Mouse (Mus musculus): ENCODE results near the gene Etl4. TPM values are rescaled to one million over a fixed set of nuclear protein-coding genes. Genes with fewer than 3 reads are reported as not detected.

The Etl4 gene
- 7.3 and 11.2 TPM in 2 replicates for polyA plus RNA-seq (2014; fragmentation: Nextera tagmentation; extraction: Ambion mirVana)

DNA sequence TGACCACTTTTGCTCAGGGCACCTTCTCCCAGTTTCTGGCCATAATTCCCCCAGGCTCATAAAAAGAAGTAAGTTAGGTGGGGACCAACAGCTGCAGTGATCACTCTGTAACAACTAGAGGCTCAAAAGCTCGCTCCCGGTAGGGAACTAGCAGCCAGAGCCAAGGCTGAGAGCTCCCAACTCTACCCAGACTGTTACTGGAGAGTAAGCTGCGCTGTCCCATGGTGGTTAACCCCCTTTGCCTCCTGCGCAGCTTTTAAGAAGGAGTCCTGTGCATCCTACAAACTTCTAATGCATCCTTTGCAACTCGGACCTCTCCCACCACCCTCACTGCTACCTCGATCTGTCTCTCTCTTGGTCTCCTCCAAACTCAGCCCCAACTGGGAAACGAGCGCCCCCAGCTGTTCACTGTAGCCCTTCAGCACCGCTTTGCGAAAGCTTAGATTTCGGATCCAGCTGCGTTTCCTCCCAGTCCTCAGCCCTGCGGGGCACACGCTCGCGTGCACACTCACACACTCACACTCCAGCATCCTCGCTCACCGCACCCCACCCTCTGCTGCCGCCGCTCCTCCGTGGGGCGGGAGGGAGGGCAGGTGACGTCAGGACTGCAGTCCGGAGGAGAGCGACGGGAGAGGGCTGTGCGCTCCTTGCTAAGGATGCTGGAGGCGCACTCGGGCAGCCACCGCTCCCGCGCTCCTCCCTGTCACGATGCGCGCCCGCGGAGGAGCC, at the start of gene Etl4:
TSS of gene Etl4 (plus strand) at position 610 of the 729 bp plus-strand sequence.
- ATAC-seq (ENCODE audit: low read depth), result peak; percentile 96
- Histone ChIP-seq H3K36me3 (ENCODE audit: control insufficient read depth, insufficient read depth, low read length) (no peaks in the 10 kb centered on the region), H3K9ac (replicated peaks; ENCODE audit: low read depth, low read length) (peak within 1 kb of the TSS; percentile 34)

DNA sequence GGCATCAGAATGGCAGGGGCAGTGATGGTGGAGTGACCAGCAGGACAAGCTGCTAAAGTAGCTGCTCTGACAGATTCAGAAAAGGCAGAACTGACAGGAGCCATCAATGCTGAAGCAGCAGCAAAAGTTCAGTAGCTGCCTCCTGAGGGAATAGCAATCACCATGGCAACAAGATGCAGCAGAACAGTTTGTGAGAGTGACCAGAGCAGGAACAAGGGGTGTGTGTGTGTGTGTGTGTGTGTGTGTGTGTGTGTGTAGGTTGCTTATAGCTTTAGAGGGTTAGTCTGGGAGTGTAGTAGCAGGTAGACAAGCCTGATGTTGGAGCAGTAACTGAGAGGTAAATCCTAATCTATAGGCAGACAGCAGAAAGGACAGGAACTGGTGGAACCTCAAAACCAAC, 40.4 kb upstream of the Etl4 start:
- Histone ChIP-seq H3K4me3 (ENCODE audit: low read depth, low read length) (no peak overlapping the region), H3K4me2 (ENCODE audit: low read depth, low read length) (no peak overlapping the region), H3K4me1 (ENCODE audit: control insufficient read depth, insufficient read depth, low read length) (no peaks in the 10 kb centered on the region), H3K9me3 (ENCODE audit: control insufficient read depth, low read length) (no peaks in the 10 kb centered on the region), H3K36me3 (ENCODE audit: control insufficient read depth, insufficient read depth, low read length) (no peaks in the 10 kb centered on the region), H3K27ac (ENCODE audit: low read depth, low read length) (no peak overlapping the region), H3K9ac (replicated peaks; ENCODE audit: low read depth, low read length) (no peak overlapping the region), H3K27me3 (ENCODE audit: control insufficient read depth, insufficient read depth, low read length) (no peaks in the 10 kb centered on the region)
- ATAC-seq (ENCODE audit: low read depth), result no peak

More for the DNA sequence above, at the start of gene Etl4:
- peak within 1 kb of the TSS; percentile 96 for H3K4me2 ChIP-seq (ENCODE audit: low read depth, low read length)
- peak within 1 kb of the TSS; percentile 55 for H3K4me3 ChIP-seq (ENCODE audit: low read depth, low read length)
- H3K4me1 ChIP-seq (ENCODE audit: control insufficient read depth, insufficient read depth, low read length), result peaks cover 9% of the 10 kb centered on the region; the same call in 1 of the 2 replicates
- H3K27ac ChIP-seq (ENCODE audit: low read depth, low read length), result no peak within 1 kb of the TSS
- H3K9me3 ChIP-seq (ENCODE audit: control insufficient read depth, low read length), result no peaks in the 10 kb centered on the region
- H3K27me3 ChIP-seq (ENCODE audit: control insufficient read depth, insufficient read depth, low read length), result 0 out of 2 replicates have a peak, but pooled peaks cover 3% of the 10 kb centered on the region
- WGBS, result under 1% methylated on average over 37 of the region's 37 CpGs

DNA sequence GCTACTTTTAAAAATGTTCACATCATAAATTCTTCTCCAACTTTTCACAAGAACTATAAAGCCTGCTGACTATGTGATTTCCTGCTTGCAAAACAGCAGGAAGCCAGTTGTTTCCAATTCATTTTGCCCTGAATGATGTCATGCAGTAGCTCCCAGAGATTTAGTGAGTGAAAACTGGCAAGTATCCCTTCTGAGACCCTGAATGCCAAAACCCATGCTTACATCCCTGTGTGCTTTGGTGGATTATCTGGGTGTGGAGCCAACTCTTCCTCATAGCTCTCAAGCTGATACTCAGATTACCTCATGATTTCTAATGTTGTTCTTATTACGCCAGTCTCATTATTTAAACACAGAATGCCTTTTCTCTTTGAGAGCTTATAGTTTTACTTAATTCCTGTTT, 37.7 kb upstream of the Etl4 start:
- 90% methylated on average over 1 of the region's 1 CpGs for WGBS
- H3K9ac ChIP-seq (replicated peaks; ENCODE audit: low read depth, low read length), result no peak overlapping the region
- H3K4me2 ChIP-seq (ENCODE audit: low read depth, low read length), result no peak overlapping the region
- no peak overlapping the region for H3K27ac ChIP-seq (ENCODE audit: low read depth, low read length)
- ATAC-seq (ENCODE audit: low read depth), result no peak
- H3K27me3 ChIP-seq (ENCODE audit: control insufficient read depth, insufficient read depth, low read length), result no peaks in the 10 kb centered on the region
- no peaks in the 10 kb centered on the region for H3K4me1 ChIP-seq (ENCODE audit: control insufficient read depth, insufficient read depth, low read length)
- no peaks in the 10 kb centered on the region for H3K36me3 ChIP-seq (ENCODE audit: control insufficient read depth, insufficient read depth, low read length)
- no peaks in the 10 kb centered on the region for H3K9me3 ChIP-seq (ENCODE audit: control insufficient read depth, low read length)
- H3K4me3 ChIP-seq (ENCODE audit: low read depth, low read length), result no peak overlapping the region

DNA sequence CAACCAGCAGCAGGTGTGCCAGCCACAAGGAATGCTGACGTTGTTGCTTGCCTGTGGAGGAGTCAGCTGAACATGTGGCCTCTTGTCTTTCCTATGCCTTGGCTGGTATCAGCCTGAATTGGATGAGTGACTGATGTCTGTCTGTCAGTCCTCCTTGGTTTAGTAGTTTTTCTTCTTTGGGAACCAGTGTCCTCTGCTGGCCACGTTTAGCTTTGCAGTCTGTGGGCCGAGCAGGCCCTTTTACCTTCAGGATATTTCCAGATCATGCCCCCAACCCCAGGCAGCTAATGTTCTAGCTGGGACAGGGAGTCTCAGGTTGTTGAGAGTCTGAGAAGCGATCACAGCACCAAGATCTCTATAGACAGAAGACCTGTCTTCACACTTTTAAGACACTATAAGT, 18.7 kb upstream of the Etl4 start:
- Histone ChIP-seq H3K4me3 (ENCODE audit: low read depth, low read length) (no peak overlapping the region), H3K9ac (replicated peaks; ENCODE audit: low read depth, low read length) (no peak overlapping the region), H3K27me3 (ENCODE audit: control insufficient read depth, insufficient read depth, low read length) (no peaks in the 10 kb centered on the region), H3K27ac (ENCODE audit: low read depth, low read length) (no peak overlapping the region), H3K36me3 (ENCODE audit: control insufficient read depth, insufficient read depth, low read length) (no peaks in the 10 kb centered on the region), H3K4me1 (ENCODE audit: control insufficient read depth, insufficient read depth, low read length) (no peaks in the 10 kb centered on the region), H3K9me3 (ENCODE audit: control insufficient read depth, low read length) (no peaks in the 10 kb centered on the region), H3K4me2 (ENCODE audit: low read depth, low read length) (no peak overlapping the region)
- ATAC-seq (ENCODE audit: low read depth), result no peak
- 45% methylated on average over 4 of the region's 4 CpGs for WGBS

DNA sequence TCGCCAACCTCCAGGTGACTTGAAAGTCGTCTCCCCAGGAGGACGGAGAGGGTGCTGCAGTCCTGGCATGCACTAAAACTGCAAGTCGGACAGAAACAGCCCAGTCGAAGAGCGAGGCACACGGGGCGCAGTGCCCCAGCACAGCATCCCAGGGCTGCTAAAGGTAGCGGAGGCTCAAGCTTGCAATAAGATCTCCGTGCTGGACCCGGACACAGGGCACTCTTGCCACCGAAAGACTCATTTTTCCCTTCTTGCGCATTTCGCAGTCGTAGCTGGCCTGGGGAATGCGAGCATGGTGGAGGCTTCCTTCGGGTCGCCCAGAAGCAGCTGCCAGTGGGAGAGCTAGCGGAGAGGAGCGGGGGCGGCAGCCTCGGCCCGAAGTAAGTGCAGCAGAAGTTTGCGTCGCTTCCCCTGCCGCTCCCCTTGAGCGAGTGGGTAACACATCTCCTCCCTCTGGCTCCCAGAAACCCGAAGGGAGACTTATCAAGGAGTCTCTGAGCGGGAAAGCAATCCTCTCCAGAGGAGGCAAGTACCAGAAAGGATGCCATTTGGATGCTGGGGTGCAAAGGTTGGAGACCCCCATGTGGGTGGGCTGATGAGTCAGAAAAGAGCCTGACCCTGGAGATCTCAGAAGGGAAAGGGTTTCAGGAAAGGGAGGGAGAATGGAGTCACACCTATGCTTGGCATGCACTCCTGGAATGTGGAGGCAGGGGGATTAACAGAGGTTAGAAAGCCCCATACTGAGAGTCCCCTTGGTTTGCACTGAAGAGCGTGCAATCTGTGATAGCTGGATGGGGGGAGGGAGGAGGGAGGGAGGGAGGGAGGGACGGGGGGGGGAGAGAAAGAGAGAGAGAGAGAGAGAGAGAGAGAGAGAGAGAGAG, 560 bp downstream of the Etl4 start:
- Histone ChIP-seq H3K4me2 (ENCODE audit: low read depth, low read length) (peak overlapping the region; percentile 96), H3K9me3 (ENCODE audit: control insufficient read depth, low read length) (no peaks in the 10 kb centered on the region), H3K27ac (ENCODE audit: low read depth, low read length) (no peak overlapping the region), H3K4me1 (ENCODE audit: control insufficient read depth, insufficient read depth, low read length) (peaks cover 9% of the 10 kb centered on the region; the same call in 1 of the 2 replicates), H3K36me3 (ENCODE audit: control insufficient read depth, insufficient read depth, low read length) (no peaks in the 10 kb centered on the region), H3K4me3 (ENCODE audit: low read depth, low read length) (peak overlapping the region; percentile 55), H3K27me3 (ENCODE audit: control insufficient read depth, insufficient read depth, low read length) (0 out of 2 replicates have a peak, but pooled peaks cover 3% of the 10 kb centered on the region), H3K9ac (replicated peaks; ENCODE audit: low read depth, low read length) (peak overlapping the region; percentile 34)
- under 1% methylated on average over 30 of the region's 31 CpGs for WGBS
- peak; percentile 81 for ATAC-seq (ENCODE audit: low read depth)

DNA sequence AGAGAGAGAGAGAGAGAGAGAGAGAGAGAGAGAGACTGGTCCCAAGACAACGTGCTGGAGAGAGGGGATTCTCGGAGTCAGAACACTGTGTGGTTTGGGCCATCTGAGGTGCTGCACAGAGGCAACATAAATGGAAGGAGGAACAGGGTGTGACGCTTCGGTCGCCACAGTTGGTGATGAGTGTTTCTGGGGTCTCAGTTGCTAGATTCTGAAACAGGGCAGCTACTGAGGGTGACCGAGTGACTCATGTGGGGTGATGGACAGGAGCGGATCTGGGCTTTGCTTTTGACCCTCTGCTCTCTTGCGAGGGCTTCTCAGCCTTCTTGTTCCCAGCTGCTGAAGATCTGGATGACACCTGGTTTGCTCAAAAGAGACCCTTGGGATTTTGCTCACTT, 1.2 kb downstream of the Etl4 start:
- no peak overlapping the region for H3K9ac ChIP-seq (replicated peaks; ENCODE audit: low read depth, low read length)
- 0 out of 2 replicates have a peak, but pooled peaks cover 3% of the 10 kb centered on the region for H3K27me3 ChIP-seq (ENCODE audit: control insufficient read depth, insufficient read depth, low read length)
- no peak overlapping the region for H3K4me2 ChIP-seq (ENCODE audit: low read depth, low read length)
- H3K9me3 ChIP-seq (ENCODE audit: control insufficient read depth, low read length), result no peaks in the 10 kb centered on the region
- H3K36me3 ChIP-seq (ENCODE audit: control insufficient read depth, insufficient read depth, low read length), result no peaks in the 10 kb centered on the region
- H3K4me1 ChIP-seq (ENCODE audit: control insufficient read depth, insufficient read depth, low read length), result peaks cover 9% of the 10 kb centered on the region; the same call in 1 of the 2 replicates
- H3K27ac ChIP-seq (ENCODE audit: low read depth, low read length), result no peak overlapping the region
- ATAC-seq (ENCODE audit: low read depth), result no peak
- WGBS, result 4% methylated on average over 8 of the region's 8 CpGs
- no peak overlapping the region for H3K4me3 ChIP-seq (ENCODE audit: low read depth, low read length)

DNA sequence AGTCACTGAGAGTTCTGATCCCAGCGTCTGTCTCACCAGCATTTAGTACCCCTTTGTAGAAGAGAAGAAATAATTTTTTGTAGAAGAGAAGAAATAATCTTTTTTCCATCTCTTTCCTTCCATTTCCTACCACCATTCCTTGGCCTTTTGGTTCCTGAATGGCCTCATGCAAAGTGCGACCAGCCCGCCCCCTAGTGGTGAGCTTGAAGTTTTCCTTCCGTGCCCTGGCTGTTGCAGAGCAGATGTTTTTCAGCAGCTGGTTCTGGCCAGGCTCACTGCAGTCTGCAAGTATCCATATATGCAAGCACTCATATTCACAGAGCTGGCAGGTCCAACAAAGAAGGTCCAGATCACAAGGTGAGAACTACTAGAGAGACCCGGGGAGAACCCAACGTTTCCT, 9.6 kb downstream of the Etl4 start:
- H3K27ac ChIP-seq (ENCODE audit: low read depth, low read length), result no peak overlapping the region

DNA sequence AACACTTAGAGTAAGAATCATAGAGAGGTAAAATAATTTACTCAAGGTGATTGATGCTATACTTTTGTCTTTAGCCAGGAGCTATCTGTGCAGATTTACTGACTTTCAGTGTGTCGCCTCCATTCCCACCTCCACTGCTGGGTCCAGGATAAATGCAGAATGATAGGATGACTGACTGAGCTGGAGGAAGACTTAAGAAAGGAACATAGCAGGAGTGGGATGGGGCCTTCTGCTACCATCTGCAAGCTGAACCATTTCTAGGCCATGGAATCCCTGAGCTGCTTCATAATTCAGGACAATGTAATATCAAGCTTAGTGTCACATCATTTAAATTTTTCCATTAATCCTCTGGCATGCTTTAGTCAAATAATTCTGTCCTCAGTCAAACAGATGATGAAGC, 20.4 kb downstream of the Etl4 start:
- no peak overlapping the region for H3K4me2 ChIP-seq (ENCODE audit: low read depth, low read length)
- H3K9me3 ChIP-seq (ENCODE audit: control insufficient read depth, low read length), result no peaks in the 10 kb centered on the region
- WGBS, result 79% methylated on average over 1 of the region's 1 CpGs
- no peaks in the 10 kb centered on the region for H3K4me1 ChIP-seq (ENCODE audit: control insufficient read depth, insufficient read depth, low read length)
- no peaks in the 10 kb centered on the region for H3K36me3 ChIP-seq (ENCODE audit: control insufficient read depth, insufficient read depth, low read length)
- H3K4me3 ChIP-seq (ENCODE audit: low read depth, low read length), result no peak overlapping the region
- H3K9ac ChIP-seq (replicated peaks; ENCODE audit: low read depth, low read length), result no peak overlapping the region
- no peaks in the 10 kb centered on the region for H3K27me3 ChIP-seq (ENCODE audit: control insufficient read depth, insufficient read depth, low read length)
- no peak for ATAC-seq (ENCODE audit: low read depth)
- no peak overlapping the region for H3K27ac ChIP-seq (ENCODE audit: low read depth, low read length)

More for the DNA sequence above, 9.6 kb downstream of the Etl4 start:
- Histone ChIP-seq H3K4me1 (ENCODE audit: control insufficient read depth, insufficient read depth, low read length) (no peaks in the 10 kb centered on the region), H3K9ac (replicated peaks; ENCODE audit: low read depth, low read length) (no peak overlapping the region), H3K9me3 (ENCODE audit: control insufficient read depth, low read length) (no peaks in the 10 kb centered on the region), H3K36me3 (ENCODE audit: control insufficient read depth, insufficient read depth, low read length) (no peaks in the 10 kb centered on the region), H3K4me2 (ENCODE audit: low read depth, low read length) (no peak overlapping the region), H3K4me3 (ENCODE audit: low read depth, low read length) (no peak overlapping the region), H3K27me3 (ENCODE audit: control insufficient read depth, insufficient read depth, low read length) (no peaks in the 10 kb centered on the region)
- no peak for ATAC-seq (ENCODE audit: low read depth)
- WGBS, result 26% methylated on average over 6 of the region's 6 CpGs

DNA sequence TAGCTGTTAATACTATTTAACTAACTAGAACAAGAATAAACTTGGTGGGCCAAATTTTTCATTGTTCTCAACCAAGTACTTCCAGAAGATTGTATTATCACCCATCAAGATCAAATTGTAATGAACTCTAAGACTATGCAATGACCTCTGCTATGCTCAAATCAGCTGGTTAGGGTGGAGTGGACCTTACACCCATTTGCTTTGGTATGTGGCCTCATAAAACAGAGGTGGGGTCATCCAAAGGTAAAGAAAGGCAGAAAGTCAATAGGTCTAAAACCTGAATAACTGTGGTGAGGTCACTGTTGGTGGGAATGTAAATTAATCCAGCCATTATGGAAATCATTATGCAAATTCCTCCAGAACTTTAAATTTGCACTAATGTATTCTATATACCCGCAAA, 24.3 kb downstream of the Etl4 start:
- Histone ChIP-seq H3K4me3 (ENCODE audit: low read depth, low read length) (no peak overlapping the region), H3K27me3 (ENCODE audit: control insufficient read depth, insufficient read depth, low read length) (no peaks in the 10 kb centered on the region), H3K9ac (replicated peaks; ENCODE audit: low read depth, low read length) (no peak overlapping the region), H3K4me1 (ENCODE audit: control insufficient read depth, insufficient read depth, low read length) (no peaks in the 10 kb centered on the region), H3K36me3 (ENCODE audit: control insufficient read depth, insufficient read depth, low read length) (no peaks in the 10 kb centered on the region), H3K27ac (ENCODE audit: low read depth, low read length) (no peak overlapping the region), H3K4me2 (ENCODE audit: low read depth, low read length) (no peak overlapping the region), H3K9me3 (ENCODE audit: control insufficient read depth, low read length) (no peaks in the 10 kb centered on the region)
- ATAC-seq (ENCODE audit: low read depth), result no peak
- WGBS, result 69% methylated on average over 1 of the region's 1 CpGs
